Mouse (Mus musculus) testis, adult 2 months (tissue): ENCODE measurements at regions not wholly inside any gene's neighbourhood (a gene's known extent, or its start where the extent isn't known, plus 50 kb on each side); places are given as distances from the start of the nearest gene placed in this dataset.

Experiments used
- H3K27ac ChIP-seq: fragments of 200-500 bp; 2 replicates; pipeline ENCODE4 v1.5.1; 2012; ENCODE audit warnings: low read depth, low read length; ENCODE audit not compliant: control insufficient read depth, insufficient read depth
- H3K27me3 ChIP-seq: fragments of 200-500 bp; 2 replicates; pipeline ENCODE4 v1.6.1; 2012; ENCODE audit warnings: mild to moderate bottlenecking, low read length, moderate library complexity; ENCODE audit not compliant: control insufficient read depth, insufficient read depth
- H3K36me3 ChIP-seq: fragments of 200-500 bp; 2 replicates; pipeline ENCODE4 v1.6.1; 2012; ENCODE audit warnings: mild to moderate bottlenecking, low read length; ENCODE audit not compliant: control insufficient read depth, insufficient read depth
- H3K4me1 ChIP-seq: fragments of 200-500 bp; 2 replicates; pipeline ENCODE4 v1.6.1; 2012; ENCODE audit warnings: low read length; ENCODE audit not compliant: control insufficient read depth, insufficient read depth
- H3K4me3 ChIP-seq: fragments of 200-500 bp; 2 replicates; pipeline ENCODE4 v1.5.1; 2012; ENCODE audit warnings: low read depth, mild to moderate bottlenecking, low read length, moderate library complexity, mixed read lengths; ENCODE audit not compliant: control insufficient read depth
- CTCF ChIP-seq: fragments of 200-500 bp; IDR thresholded peaks from 2 replicates; pipeline ENCODE4 v1.5.1; 2012; ENCODE audit warnings: low read depth, mild to moderate bottlenecking, inconsistent platforms, low read length, moderate library complexity; ENCODE audit not compliant: control insufficient read depth, insufficient read depth, insufficient replicate concordance
- POLR2A ChIP-seq: fragments of 200-500 bp; IDR thresholded peaks from 2 replicates; pipeline ENCODE4 v1.6.1; 2012; ENCODE audit warnings: low read depth, mild to moderate bottlenecking, inconsistent platforms, low read length, moderate library complexity; ENCODE audit not compliant: control insufficient read depth

DNA sequence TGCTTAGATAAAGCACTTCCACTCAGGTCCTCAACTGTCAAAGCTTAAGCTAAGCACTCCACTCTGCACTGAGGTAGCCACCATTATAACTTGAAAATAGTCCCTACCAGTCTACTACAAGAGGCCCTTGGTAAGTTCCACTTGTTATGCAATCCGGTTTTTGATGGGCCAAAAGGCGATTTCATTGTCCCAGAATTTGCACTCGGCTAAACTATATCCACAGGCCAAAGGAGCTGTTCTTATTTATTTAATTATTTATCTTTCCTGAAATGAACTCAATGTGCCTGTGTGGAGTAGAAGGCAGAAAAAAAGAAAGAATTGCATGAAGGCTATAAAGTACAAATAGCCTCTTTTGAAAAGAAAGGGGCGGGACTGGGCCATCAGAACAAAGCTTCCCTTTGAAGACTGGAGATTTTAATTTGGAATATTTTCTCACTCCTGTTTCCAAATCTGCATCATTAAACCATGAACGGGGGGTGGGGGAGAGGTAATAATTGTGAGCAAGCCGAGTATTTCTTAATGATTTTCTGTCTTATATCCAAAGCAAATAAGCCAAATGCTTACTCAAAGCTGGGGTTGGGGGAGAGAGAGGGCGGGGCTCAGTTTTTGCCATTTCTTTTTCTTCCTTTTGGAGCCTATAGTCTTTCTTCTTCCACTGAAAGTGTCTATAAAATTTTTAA, 489.3 kb downstream of the Tox3 start:
- Histone ChIP-seq H3K4me3 (no peak overlapping the region), H3K27ac (no peak overlapping the region), H3K4me1 (no peaks in the 10 kb centered on the region), H3K36me3 (no peaks in the 10 kb centered on the region), H3K27me3 (no peaks in the 10 kb centered on the region)
- TF ChIP-seq CTCF (no peak), POLR2A (no peak)

- Histone ChIP-seq H3K4me3 (no peak overlapping the region), H3K27ac (no peak overlapping the region), H3K4me1 (no peaks in the 10 kb centered on the region), H3K27me3 (no peaks in the 10 kb centered on the region), H3K36me3 (no peaks in the 10 kb centered on the region)
- no peak for TF ChIP-seq POLR2A
- no peak for TF ChIP-seq CTCF
Observed at GRCm38 (mm10) chr8:89855556-89855955, 492.6 kb downstream of the Tox3 start.

GRCm38 (mm10) chr8:89850209-89850796, 497.8 kb downstream of the Tox3 start:
- H3K4me3 ChIP-seq = no peak overlapping the region
- no peak for TF ChIP-seq CTCF
- TF ChIP-seq POLR2A = no peak
- no peak overlapping the region for H3K27ac ChIP-seq
- no peaks in the 10 kb centered on the region for H3K4me1 ChIP-seq
- no peaks in the 10 kb centered on the region for H3K36me3 ChIP-seq
- H3K27me3 ChIP-seq = no peaks in the 10 kb centered on the region

DNA sequence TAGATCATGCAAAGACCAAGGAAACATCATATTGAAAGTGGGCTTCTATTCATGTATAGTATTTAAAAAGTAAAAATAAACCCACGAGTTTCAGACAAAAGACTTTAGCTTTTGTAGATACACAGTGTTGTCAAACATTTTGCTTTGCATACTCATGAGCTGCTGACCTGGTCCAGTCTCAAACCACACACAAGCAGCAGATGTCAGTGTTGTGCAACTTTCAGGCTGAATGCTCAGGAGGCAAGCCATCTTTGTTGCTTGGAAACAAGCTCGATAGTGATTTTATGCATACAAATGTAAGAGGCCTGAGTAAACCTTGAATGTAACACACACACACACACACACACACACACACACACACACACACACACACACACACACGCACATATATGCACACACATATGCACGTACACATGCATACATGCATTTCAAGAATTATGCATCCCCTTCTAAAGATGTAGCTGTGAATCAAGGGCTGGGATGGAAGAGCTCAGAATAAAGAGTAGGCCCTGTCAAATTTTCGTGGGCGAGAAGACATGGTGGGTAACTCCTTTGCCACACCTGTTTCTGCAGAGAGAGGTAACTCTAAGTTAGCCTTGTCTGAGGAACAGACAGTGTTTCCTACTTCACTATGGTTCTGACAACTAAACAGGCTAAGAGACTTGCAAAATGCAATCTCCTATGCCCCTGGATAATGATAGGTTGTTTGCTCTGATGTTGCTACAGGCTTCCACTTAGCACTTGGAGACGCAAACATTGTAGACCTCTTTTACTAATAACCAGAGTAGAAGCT, 498.5 kb downstream of the Tox3 start:
- Histone ChIP-seq H3K27ac (no peak overlapping the region), H3K36me3 (no peaks in the 10 kb centered on the region), H3K27me3 (no peaks in the 10 kb centered on the region), H3K4me3 (no peak overlapping the region), H3K4me1 (no peaks in the 10 kb centered on the region)
- TF ChIP-seq CTCF = peak; percentile 28; the same call in 1 of the 2 replicates
- TF ChIP-seq POLR2A = no peak

GRCm38 (mm10) chr8:89838494-89838893, 509.6 kb downstream of the Tox3 start:
- H3K4me3 ChIP-seq = no peak overlapping the region
- H3K36me3 ChIP-seq = no peaks in the 10 kb centered on the region
- TF ChIP-seq POLR2A = no peak
- TF ChIP-seq CTCF = no peak
- no peak overlapping the region for H3K27ac ChIP-seq
- H3K27me3 ChIP-seq = no peaks in the 10 kb centered on the region
- H3K4me1 ChIP-seq = no peaks in the 10 kb centered on the region

DNA sequence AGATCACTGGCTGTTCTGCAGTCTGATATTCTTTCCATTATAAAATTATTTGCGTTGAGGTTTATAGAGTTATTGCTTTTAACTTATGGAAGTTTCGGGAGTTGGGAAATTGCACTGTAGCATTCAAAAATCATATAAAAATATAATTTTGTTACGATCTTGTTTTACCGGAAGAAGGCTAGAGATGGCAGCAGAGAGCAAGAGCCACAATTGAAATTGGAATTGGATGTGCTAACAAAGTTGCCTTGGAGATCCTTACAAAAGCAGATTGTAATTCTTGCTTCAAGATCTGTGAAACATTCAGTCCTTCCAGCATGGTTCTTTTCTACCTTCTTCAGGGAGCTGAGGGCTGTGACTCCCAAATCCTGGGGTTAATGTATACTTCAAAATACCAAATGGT, 514.4 kb downstream of the Tox3 start:
- Histone ChIP-seq H3K4me3 (no peak overlapping the region), H3K27ac (no peak overlapping the region), H3K4me1 (no peaks in the 10 kb centered on the region), H3K27me3 (no peaks in the 10 kb centered on the region), H3K36me3 (no peaks in the 10 kb centered on the region)
- no peak for TF ChIP-seq POLR2A
- TF ChIP-seq CTCF = no peak

DNA sequence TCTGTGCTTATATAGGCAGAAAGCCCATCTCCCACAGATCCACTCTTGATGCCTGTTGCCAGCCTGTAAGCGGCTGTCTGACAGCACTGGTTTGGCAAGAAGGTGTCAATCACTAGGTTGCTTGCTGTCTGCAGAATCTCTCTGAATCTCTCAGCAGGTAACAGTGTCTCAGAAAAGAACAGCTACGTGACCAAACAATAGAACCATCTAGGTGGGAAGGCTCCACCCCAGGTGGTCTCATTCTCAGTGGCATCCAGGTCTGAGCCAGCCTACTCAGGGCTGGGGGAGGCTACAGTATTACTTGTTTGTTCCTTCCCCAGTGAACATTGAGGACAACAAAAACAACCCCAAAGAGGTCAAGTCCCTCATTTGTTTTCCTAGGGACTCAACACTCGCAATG, 523.6 kb downstream of the Tox3 start:
- Histone ChIP-seq H3K4me1 (no peaks in the 10 kb centered on the region), H3K27me3 (no peaks in the 10 kb centered on the region), H3K4me3 (no peak overlapping the region), H3K36me3 (no peaks in the 10 kb centered on the region), H3K27ac (no peak overlapping the region)
- TF ChIP-seq CTCF = no peak
- no peak for TF ChIP-seq POLR2A
